Mouse (Mus musculus): ENCODE results near the gene Hormad2.

Gene Hormad2

GRCm38 (mm10) chr11:4302363-4302913, 138.5 kb downstream of the Hormad2 start:
- DNase-seq (ENCODE audit: low spot score in 2 of 2) = no peak

- no peak for DNase-seq (ENCODE audit: low spot score in 2 of 2)
Observed at GRCm38 (mm10) chr11:4300683-4301082, 140.2 kb downstream of the Hormad2 start.

- DNase-seq (ENCODE audit: low spot score in 2 of 2) = no peak
Observed at GRCm38 (mm10) chr11:4299735-4300474, 141.0 kb downstream of the Hormad2 start.

- no peak for DNase-seq (ENCODE audit: low spot score in 2 of 2)
Observed at GRCm38 (mm10) chr11:4299191-4299590, 141.7 kb downstream of the Hormad2 start.

GRCm38 (mm10) chr11:4298615-4299014, 142.3 kb downstream of the Hormad2 start:
- no peak for DNase-seq (ENCODE audit: low spot score in 2 of 2)

GRCm38 (mm10) chr11:4297753-4298152, 143.2 kb downstream of the Hormad2 start:
- no peak for DNase-seq (ENCODE audit: low spot score in 2 of 2)

- no peak for DNase-seq (ENCODE audit: low spot score in 2 of 2)
Observed at GRCm38 (mm10) chr11:4296610-4297275, 144.2 kb downstream of the Hormad2 start.

Data from frontal cortex, postnatal 14 days (tissue).